Mouse (Mus musculus): ENCODE data around the gene Spi1.
"Not testable (repeated sequence)": the region's sequence is repeated elsewhere in the genome, so short reads cannot be mapped to it uniquely, and the experiment has no call there.

The Spi1 gene

DNA sequence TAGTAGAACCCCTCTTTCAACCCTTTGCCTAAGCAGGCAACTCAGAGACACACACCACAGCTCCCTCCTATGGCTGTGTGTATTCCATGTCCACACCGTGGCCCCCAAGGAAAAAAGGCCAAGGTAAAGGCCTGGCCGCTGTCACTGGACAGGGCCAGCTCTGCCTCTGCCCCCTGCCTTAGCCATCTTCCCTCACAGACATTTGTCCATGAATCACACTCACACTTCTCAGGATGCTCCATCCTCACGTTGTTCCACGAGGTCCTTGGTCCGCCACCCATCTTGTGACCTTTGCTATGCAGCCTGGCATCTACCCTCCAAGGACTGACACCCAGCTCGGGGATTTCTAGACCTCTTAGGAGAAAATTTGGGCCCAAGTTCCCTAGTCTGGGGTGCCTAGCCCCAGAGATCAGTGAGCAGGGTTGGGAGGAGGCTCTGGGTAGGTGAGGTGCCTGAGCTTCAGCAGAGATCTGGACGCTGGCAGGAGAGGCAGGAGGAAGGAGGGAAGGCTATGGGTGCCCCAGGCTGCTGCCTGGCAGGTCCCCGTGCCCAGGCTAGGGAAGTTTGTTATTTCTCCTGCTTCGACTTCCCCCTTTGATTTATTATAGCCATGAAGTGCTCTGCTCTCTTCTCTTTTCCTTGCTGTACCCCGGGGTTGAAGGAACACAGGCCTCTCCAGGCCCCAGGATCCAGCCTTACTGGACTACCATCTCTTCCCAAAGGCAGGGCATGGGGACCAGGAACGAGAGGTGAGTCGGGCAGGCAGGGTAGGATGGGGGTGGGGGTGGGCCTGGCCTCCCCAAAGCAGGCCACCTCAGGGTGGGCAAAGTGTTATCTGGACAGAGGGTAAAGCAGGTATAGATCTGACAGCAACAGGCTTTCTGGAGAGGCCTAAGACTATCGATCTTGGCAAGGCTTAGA lies at the start of gene Spi1:
Gene Spi1, plus strand, starts transcription at position 616 of the 921 bp plus-strand sequence.
- DNase-seq (ENCODE audit: low spot score in 2 of 2): no peak

DNA sequence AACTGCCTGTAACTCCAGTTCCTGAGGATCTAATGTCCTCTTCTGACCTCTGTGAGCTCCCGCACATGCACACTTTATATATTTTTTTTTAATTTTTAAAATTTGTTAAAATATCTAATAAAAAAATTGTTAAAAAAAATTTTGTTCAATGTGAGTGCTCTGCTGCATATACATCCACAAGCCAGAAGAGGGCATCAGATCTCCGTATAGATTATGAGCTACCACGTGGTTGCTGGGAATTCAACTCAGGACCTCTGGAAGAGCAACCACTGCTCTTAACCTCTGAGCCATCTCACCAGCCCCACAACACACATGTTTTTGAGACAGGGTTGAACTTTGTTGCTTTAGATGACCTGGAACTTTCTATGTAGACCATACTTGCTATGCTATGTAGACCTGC lies 49.2 kb upstream of the Spi1 start:
- DNase-seq (ENCODE audit: low spot score in 2 of 2): no peak

DNA sequence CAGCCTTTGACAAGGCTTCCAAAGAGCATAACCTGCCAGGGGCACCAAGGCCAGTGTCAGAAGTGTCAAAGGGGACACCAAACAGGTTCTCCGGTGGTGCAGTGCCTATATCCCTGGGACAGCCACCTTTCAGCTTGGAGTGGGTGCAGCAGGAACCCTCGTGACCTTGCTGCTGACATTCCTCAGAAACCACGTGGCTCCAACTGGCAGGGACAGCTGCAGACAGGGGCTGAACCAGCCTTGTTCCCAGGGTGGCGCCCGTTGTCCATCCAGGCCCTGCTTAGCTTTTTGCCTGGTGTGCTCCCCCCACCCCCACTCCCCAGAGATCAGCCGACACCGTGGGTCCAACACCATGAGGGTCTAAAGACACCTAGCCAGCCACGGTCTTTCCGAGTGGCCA lies 46.8 kb upstream of the Spi1 start, which contains the start of gene Rapsn:
Gene Rapsn, plus strand, starts transcription at position 236 of the 400 bp plus-strand sequence.
- DNase-seq (ENCODE audit: low spot score in 2 of 2): no peak

DNA sequence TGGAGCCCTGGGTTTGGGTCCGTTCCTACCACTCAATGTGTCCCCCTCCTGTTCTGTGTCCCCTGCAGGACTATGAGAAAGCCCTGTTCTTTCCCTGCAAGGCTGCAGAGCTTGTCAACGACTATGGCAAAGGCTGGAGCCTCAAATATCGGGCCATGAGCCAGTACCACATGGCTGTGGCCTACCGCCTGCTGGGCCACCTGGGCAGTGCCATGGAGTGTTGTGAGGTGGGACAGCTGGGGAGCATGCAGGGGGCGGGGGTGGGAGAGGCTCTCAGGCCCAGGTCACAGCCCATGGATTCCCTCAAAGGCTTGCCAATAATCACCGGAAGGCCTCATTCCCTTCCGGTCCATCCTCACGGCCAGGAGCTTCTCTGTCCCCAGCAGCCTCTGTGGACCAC lies 40.4 kb upstream of the Spi1 start:
- DNase-seq (ENCODE audit: low spot score in 2 of 2): no peak

DNA sequence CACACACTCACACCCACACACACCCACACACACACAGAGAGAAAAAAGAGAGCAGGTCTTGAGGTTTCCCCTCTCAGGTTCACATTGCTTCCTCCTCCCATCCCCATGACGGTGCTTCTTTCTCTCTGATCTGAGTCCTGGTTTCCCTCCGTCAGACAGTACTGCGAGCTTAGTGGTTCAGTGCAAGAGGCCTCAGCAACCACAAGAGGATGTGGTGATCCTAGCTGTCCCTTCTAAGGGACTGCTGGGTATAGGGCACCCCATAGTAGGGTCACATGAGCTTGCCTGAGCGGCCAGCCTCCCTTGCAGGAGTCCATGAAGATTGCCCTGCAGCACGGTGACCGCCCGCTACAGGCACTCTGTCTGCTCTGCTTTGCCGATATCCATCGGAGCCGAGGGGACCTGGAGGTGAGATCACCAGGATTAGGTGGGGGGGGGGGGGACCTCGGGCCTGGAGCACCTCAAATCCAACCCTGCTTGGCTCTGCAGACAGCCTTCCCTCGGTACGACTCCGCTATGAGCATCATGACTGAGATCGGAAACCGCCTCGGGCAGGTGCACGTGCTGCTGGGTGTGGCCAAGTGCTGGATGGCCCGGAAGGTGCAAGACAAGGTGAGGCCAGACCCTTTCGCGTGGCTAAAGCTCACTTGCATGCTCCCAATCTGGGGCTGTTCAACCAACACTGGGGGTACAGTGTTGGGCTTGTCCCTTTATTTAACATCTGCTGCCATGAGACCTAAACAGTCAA lies 39.4 kb upstream of the Spi1 start:
- DNase-seq (ENCODE audit: low spot score in 2 of 2): no peak

DNA sequence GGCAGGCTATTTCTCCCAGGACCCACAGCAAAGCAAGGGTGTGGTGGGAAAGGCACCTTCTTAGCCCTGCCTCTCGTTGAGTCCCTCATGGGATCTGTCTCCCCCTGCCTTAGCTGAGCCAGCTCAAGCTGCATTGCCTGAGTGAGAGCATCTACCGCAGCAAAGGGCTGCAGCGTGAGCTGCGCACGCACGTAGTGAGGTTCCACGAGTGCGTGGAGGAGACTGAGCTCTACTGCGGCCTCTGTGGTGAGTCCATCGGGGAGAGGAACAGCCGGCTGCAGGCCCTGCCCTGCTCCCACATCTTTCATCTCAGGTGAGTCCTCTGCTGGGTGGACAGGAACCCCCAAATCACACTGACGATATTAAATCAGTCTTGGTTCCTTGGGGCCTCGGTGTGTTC lies 37.5 kb upstream of the Spi1 start:
- no peak for DNase-seq (ENCODE audit: low spot score in 2 of 2)

DNA sequence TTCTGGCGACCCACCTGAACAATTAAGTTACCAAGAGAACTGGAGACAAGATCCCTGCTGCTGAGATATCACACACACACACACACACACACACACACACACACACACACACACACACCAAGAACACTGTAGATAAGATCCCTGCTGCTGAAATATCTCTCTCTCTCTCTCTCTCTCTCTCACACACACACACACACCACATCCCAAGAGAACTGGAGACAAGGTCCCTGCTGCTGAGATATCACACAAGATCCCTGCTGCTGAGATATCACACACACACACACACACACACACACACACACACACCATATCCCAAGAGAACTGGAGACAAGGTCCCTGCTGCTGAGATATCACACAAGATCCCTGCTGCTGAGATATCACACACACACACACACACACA lies 36.4 kb upstream of the Spi1 start:
- DNase-seq (ENCODE audit: low spot score in 2 of 2): not testable (repeated sequence)

DNA sequence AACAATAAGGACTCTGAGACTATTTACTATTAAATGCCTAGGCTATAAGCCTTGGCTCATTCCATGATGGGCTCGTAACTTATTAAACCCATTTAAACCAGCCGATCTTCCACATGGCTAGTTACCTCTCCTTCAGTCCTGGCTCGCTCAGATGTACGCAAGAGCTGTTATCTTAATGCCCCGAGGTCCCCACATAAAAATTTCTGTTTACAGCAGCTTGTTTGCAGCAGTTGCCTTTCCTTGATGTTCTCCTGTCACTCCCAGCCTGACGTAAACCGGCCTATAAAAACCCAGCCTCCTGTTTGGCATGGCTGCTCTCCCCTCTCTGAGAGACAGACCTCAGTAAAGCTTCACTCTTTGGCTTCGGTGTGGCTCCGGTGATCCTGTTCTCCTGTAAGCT lies 34.8 kb upstream of the Spi1 start:
- no peak for DNase-seq (ENCODE audit: low spot score in 2 of 2)

DNA sequence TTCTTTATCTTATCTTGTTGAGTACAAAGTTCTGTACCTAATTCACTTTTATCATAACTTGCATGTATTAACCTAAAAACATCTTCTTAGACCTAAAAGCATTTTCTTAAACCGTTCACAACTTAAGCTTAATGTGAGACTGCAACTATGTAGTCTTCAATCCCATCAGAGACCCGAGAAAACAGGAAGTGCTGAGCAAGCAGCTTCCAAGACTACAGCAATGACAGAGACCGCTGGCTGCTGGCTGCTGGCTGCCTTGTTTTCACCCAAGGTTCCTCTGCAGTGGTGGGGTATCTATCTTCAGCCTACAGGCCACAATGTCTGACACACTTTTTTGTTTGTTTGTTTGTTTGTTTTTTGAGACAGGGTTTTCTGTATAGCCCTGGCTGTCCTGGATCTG lies 30.3 kb upstream of the Spi1 start:
- no peak for DNase-seq (ENCODE audit: low spot score in 2 of 2)

DNA sequence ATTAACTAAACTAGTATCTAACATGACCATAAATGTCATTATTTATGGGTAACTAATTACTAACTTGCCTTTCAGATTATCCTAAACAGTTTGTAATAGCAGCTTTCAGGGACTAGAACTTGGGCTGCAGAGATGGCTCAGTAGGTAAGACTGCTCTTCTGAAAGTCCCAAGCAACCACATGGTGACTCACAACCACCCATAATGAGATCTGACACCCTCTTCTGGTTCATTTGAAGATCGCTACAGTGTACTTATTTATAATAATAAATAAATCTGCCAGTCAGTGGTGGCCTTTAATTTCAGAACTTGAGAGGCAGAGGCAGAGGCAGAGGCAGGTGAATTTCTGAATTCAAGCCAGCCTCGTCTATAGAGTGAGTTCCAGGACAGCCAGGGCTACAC lies 29.4 kb upstream of the Spi1 start:
- DNase-seq (ENCODE audit: low spot score in 2 of 2): no peak

DNA sequence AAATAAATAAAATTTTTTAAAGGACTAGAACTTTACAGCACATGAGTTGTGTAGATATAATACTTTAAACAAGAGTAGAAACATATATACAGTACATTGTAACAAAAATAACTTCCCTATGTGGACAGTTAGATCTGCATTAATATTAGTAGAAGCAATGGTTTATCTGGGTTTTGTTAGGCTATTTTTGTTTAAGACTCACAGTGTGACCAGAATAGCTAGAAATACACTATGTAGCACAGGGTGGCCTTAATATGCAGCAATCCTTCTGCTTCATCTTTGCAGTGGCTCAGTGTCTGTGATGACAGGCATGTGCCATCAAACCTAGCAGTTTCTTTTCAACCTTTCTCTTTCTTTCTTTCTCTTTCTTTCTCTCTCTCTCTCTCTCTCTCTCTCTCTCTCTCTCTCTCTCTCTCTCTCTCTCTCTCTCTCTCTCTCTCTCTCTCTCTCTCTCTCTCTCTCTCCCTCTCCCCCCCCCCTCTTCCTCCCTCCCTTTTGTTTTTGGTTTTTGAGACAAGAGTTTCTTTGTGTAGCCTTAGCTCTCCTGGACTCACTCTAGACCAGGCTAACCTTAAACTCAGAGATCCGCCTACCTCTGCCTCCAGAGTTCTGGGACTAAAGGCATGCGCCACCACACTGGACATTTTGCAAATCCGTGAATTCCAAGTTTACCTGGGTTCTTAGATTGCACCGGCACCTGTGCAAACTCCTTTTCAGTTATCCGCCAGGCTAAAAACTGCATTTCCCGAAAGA lies 28.8 kb upstream of the Spi1 start:
- DNase-seq (ENCODE audit: low spot score in 2 of 2): no peak

DNA sequence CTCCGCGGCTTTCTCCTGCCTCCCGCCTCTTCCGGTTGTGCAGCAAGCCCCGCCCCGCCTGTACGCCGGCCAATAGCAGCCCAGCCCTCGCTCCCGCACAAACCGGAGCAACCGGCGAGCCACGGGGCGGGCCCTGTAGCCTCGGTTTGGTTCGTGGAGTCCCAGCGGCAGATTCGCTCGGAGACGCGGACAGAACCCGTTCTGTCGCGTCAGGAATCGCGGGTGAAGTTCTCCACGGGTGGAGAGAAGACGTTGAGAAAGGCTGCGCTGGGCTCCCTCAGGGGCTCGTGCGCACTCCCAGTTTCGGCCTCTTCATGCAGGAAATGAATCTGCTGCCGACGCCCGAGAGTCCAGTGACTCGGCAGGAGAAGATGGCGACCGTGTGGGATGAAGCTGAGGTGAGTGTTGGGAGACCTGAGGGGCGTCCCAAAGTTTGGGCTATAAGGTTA lies 28.2 kb upstream of the Spi1 start, which contains the start of gene Psmc3:
Gene Psmc3, plus strand, starts transcription at position 76 of the 449 bp plus-strand sequence.
- DNase-seq (ENCODE audit: low spot score in 2 of 2): peak; percentile 89

DNA sequence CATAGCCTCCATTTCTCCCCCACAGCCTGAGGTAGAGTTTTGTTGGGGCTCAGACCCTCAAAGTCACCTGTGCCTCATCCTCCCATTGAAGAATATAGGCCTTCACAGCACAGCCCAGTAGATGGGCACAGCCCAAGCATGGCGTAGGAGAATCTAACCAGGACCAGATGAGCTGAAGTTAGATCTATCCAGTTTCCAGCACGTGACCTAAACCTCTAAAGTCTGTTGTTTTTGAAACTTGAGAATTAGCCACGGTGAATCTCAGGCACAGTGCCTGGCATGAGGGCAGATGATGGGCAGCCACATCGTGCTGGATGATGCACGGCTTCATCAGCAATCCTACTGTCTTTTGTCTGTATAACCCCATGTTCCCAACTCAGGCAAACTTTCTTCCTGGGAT lies 23.8 kb upstream of the Spi1 start:
- no peak for DNase-seq (ENCODE audit: low spot score in 2 of 2)

DNA sequence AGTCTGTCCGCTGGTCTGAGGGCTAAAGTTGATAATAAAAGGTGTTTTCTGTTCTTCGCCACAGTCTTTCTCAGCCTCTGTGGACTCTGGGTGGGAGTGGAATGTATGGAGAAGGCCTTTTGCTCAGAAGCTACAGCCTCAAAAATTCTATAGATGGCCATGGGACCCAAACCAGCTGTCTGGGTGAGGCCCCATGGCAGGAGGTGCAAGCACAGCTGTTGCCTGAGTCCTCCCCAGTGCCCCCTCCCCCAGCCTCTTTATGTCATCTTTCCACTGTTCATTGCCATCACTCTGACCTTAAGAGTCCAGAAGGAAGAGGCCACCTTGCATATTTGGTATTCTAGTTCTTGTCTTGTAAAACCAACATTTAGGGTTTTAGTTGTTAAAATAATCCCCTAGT lies 22.8 kb upstream of the Spi1 start:
- DNase-seq (ENCODE audit: low spot score in 2 of 2): no peak

DNA sequence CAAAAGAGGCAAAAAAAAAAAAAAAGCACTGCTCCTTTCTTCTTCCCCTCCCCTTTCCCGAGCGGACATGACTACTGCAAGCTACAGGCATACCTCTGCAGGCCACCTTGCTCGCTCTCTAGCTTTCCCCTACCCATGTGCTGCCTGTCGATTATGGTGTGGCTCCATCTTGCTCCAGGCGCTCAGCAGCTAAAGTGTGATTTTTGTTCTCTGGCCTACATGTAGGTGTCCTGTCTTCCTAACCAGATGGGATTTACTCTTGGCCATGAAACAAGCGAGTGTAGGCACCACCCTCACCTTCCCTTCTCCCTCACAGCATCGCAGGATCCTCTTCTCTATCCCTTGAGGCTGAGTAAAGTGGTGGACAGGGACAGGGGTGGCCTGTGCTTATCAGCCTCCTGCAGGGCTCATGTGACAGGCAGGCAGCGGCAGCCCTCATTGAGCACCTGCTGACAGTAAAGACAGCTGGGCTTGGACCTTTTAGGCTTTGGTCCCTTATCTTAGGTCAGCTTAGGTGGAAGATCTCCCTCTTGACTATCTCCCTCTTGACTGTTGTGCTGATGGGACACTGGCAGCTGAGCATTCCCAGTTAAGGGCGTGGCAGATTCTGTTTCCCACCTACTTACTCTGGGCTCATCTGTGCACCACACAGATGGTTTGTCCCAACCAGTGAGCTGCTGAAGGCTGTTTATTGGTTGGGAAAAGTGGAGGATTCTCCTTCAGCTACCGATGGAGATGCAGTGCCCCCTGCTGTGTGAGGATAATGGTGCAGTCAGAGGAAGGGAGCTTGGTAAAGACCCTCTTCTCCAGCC lies 21.4 kb upstream of the Spi1 start:
- DNase-seq (ENCODE audit: low spot score in 2 of 2): peak; percentile 67 to 71

DNA sequence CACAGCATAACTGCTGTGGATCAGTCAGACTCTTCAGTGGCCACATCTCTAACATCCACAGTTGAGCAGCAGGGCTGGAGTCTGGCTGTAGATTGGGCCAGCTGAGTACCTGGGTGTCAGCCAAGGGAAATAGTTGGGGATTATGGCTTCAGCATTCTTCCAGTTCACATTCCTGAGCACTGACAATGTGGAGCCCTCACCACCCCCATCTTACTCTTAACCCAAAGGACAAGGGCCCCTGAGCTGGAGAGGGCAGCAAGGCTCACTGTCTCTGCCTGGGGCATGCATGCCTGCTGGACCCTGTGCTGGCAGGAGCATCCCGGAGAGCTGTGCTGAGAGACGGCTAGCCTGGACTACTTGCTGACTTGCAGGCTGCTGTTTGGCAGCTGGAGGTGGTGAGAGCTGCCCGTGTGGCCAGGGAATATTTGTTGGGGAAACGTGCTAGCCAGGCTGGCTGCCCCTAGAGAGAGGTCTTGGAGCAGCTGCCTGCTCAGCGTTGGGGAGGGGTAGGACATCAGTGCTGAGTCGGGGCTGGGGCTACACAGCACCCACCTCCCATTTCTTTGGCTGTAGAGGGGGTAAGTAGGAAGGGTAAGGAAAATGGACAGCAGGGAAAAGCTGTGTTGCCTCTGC lies 20.2 kb upstream of the Spi1 start:
- no peak for DNase-seq (ENCODE audit: low spot score in 2 of 2)

DNA sequence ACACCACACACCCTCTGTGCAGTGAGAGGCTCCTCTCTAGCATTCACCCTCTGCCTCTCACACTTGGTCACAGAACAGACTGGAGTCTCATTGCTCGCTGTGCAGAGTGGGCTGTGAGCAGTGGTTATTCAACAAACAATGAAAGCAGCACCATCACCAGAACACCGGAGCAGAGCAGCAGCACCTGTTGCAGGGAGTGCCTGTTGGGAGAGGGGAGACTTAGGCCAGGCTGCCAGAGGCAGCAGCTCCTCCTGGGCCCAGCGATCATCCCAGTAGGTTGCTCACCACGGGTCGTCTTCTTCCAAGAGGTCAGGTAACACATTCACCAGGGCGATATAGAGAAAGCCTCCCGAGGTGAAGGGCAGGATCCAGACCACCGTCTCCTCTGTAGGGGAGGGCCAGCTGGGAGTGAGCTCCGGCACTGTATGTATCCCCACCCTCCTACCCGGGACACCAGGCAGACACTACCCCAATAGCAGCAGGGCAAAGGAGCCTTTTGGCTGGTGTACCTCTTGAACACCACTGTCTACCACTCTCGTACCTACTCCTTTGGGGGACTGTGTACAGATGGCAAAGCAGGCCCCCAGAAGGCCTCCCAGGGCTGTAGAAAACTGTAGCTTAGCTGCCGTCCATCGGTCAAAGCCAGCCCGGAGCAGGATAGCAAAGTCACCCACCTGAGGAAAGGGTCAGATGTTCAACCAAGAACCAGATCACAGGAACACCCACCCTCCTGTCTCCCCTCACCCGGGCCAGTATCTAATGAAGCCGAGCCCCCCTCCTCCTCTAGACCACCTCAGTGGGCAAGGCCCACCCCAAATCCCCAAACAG lies 19.2 kb upstream of the Spi1 start:
- DNase-seq (ENCODE audit: low spot score in 2 of 2): no peak

DNA sequence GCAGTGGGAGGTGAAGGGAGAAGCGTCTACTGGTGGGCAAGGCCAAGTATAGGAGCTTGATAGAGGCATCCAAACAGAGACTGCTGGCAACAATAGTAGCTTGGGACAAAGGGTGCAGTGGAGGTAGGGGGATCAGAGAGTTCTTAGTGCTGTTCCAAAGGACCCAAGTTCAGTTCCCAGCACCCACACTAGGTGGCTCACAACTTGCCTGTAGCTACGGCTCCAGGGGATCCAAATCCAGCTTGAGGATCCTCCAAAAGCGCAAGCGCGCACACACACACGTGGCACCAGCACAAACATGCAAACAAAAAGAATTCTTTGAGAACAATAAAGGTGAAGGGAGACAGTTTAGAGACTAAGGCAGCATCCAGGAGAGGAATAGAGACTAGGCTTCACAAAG lies 18.0 kb upstream of the Spi1 start:
- DNase-seq (ENCODE audit: low spot score in 2 of 2): no peak

DNA sequence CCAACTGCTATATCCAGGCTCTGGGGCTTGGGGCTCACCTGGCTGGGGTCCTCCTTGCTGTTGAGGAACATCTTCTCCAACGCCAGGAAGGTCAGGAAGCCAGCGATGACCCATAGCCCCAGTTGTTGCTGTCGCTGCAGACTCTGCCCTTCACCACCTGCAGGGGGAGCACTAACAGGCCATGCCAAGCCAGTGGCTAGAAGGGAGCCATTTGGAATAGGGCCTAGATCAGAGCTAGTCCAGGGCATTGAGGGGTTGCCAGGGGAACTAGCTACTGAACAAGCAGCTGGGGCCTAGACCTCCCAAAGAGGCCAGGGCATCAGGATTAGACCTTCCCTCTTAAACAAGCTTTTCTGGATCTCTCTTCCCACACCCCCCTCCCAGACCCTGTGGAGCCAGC lies 16.6 kb upstream of the Spi1 start:
- DNase-seq (ENCODE audit: low spot score in 2 of 2): no peak

DNA sequence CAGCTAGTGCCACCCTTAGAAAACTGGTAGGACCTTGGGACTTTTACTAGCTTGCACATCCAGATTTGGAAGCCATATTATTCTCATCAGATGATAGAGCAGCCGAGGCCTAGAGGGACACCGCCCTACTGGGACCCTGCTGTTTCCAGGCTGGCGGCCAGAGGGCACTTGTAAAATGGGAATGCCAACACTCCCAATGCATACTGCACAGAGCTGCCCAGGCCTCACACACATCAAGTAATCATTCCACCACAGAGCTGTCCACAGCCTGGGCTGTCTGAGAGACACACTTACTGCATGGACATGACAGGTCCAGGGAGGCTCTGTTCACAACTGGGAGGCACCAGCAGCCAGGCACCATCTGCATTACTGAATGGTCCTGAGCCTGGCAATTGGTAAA lies 15.7 kb upstream of the Spi1 start:
- DNase-seq (ENCODE audit: low spot score in 2 of 2): no peak
